Mouse (Mus musculus): Measurements from ENCODE around the gene Gne. TPM values are rescaled to one million over a fixed set of nuclear protein-coding genes. Genes with fewer than 3 reads are reported as not detected.
"Not testable (repeated sequence)": the region's sequence is repeated elsewhere in the genome, so short reads cannot be mapped to it uniquely, and the experiment has no call there.

Gene Gne
- total and polyA plus RNA-seq, 2 experiments from 2014 or later = 24.7 to 44.5 TPM

- Histone ChIP-seq H3K4me3 (ENCODE audit: low read length) (no peak overlapping the region), H3K27me3 (ENCODE audit: insufficient read depth, low read length) (no peaks in the 10 kb centered on the region), H3K4me1 (ENCODE audit: insufficient read depth, low read length) (no peaks in the 10 kb centered on the region), H3K9ac (replicated peaks; ENCODE audit: low read length) (no peak overlapping the region), H3K36me3 (ENCODE audit: insufficient read depth, low read length) (peaks cover 32% of the 10 kb centered on the region), H3K9me3 (ENCODE audit: low read length) (no peaks in the 10 kb centered on the region), H3K4me2 (ENCODE audit: low read depth, low read length) (no peak overlapping the region), H3K27ac (no peak overlapping the region)
- no peak for DNase-seq (ENCODE audit: low spot score)
- 92% methylated on average over 5 of the region's 5 CpGs for WGBS
- no peak for ATAC-seq
- no peak for TF ChIP-seq CTCF (IDR thresholded peaks at IDR 0.05; ENCODE audit: low read depth)
Observed at GRCm38 (mm10) chr4:44049812-44050211, 34.2 kb downstream of the Gne start.

- H3K4me3 ChIP-seq (ENCODE audit: low read length) = no peak overlapping the region
- H3K9ac ChIP-seq (replicated peaks; ENCODE audit: low read length) = no peak overlapping the region
- 92% methylated on average over 5 of the region's 5 CpGs for WGBS
- TF ChIP-seq CTCF (IDR thresholded peaks at IDR 0.05; ENCODE audit: low read depth) = no peak
- H3K4me2 ChIP-seq (ENCODE audit: low read depth, low read length) = no peak overlapping the region
- no peaks in the 10 kb centered on the region for H3K27me3 ChIP-seq (ENCODE audit: insufficient read depth, low read length)
- H3K9me3 ChIP-seq (ENCODE audit: low read length) = no peaks in the 10 kb centered on the region
- ATAC-seq = no peak
- H3K4me1 ChIP-seq (ENCODE audit: insufficient read depth, low read length) = no peaks in the 10 kb centered on the region
- H3K36me3 ChIP-seq (ENCODE audit: insufficient read depth, low read length) = peaks cover 40% of the 10 kb centered on the region
- no peak for DNase-seq (ENCODE audit: low spot score)
- H3K27ac ChIP-seq = no peak overlapping the region
Observed at GRCm38 (mm10) chr4:44046066-44046465, 37.9 kb downstream of the Gne start.

GRCm38 (mm10) chr4:44044685-44045356 lies 39.2 kb downstream of the Gne start:
- ATAC-seq = no peak
- Histone ChIP-seq H3K9ac (replicated peaks; ENCODE audit: low read length) (no peak overlapping the region), H3K36me3 (ENCODE audit: insufficient read depth, low read length) (peaks cover 44% of the 10 kb centered on the region), H3K9me3 (ENCODE audit: low read length) (no peaks in the 10 kb centered on the region), H3K27ac (no peak overlapping the region), H3K4me2 (ENCODE audit: low read depth, low read length) (no peak overlapping the region), H3K27me3 (ENCODE audit: insufficient read depth, low read length) (no peaks in the 10 kb centered on the region), H3K4me1 (ENCODE audit: insufficient read depth, low read length) (no peaks in the 10 kb centered on the region), H3K4me3 (ENCODE audit: low read length) (no peak overlapping the region)
- no peak for DNase-seq (ENCODE audit: low spot score)
- 93% methylated on average over 5 of the region's 5 CpGs for WGBS
- no peak for TF ChIP-seq CTCF (IDR thresholded peaks at IDR 0.05; ENCODE audit: low read depth)

- not testable (repeated sequence) for H3K4me2 ChIP-seq (ENCODE audit: low read depth, low read length); DNase-seq (ENCODE audit: low spot score); ATAC-seq; H3K9ac ChIP-seq (replicated peaks; ENCODE audit: low read length); H3K4me1 ChIP-seq (ENCODE audit: insufficient read depth, low read length); H3K27me3 ChIP-seq (ENCODE audit: insufficient read depth, low read length); H3K9me3 ChIP-seq (ENCODE audit: low read length); H3K4me3 ChIP-seq (ENCODE audit: low read length); H3K27ac ChIP-seq
- 95% methylated on average over 4 of the region's 4 CpGs for WGBS
- H3K36me3 ChIP-seq (ENCODE audit: insufficient read depth, low read length) = peaks cover 50% of the 10 kb centered on the region
Observed at GRCm38 (mm10) chr4:44043182-44043581, 40.8 kb downstream of the Gne start.

GRCm38 (mm10) chr4:44042429-44042828 lies 41.5 kb downstream of the Gne start:
- WGBS = 83% methylated on average over 5 of the region's 5 CpGs

GRCm38 (mm10) chr4:44040802-44041201 lies 43.2 kb downstream of the Gne start:
- no peak overlapping the region for H3K9ac ChIP-seq (replicated peaks; ENCODE audit: low read length)
- no peaks in the 10 kb centered on the region for H3K27me3 ChIP-seq (ENCODE audit: insufficient read depth, low read length)
- H3K27ac ChIP-seq = no peak overlapping the region
- no peaks in the 10 kb centered on the region for H3K4me1 ChIP-seq (ENCODE audit: insufficient read depth, low read length)
- TF ChIP-seq CTCF (IDR thresholded peaks at IDR 0.05; ENCODE audit: low read depth) = no peak
- WGBS = 93% methylated on average over 4 of the region's 4 CpGs
- no peak for DNase-seq (ENCODE audit: low spot score)
- H3K36me3 ChIP-seq (ENCODE audit: insufficient read depth, low read length) = peaks cover 55% of the 10 kb centered on the region
- H3K9me3 ChIP-seq (ENCODE audit: low read length) = no peaks in the 10 kb centered on the region
- H3K4me3 ChIP-seq (ENCODE audit: low read length) = no peak overlapping the region
- ATAC-seq = no peak
- H3K4me2 ChIP-seq (ENCODE audit: low read depth, low read length) = no peak overlapping the region

More at GRCm38 (mm10) chr4:44042429-44042828, 41.5 kb downstream of the Gne start:
- Histone ChIP-seq H3K27me3 (ENCODE audit: insufficient read depth, low read length) (no peaks in the 10 kb centered on the region), H3K9ac (replicated peaks; ENCODE audit: low read length) (no peak overlapping the region), H3K36me3 (ENCODE audit: insufficient read depth, low read length) (peaks cover 50% of the 10 kb centered on the region), H3K9me3 (ENCODE audit: low read length) (no peaks in the 10 kb centered on the region), H3K4me3 (ENCODE audit: low read length) (no peak overlapping the region), H3K27ac (no peak overlapping the region), H3K4me2 (ENCODE audit: low read depth, low read length) (no peak overlapping the region), H3K4me1 (ENCODE audit: insufficient read depth, low read length) (no peaks in the 10 kb centered on the region)
- DNase-seq (ENCODE audit: low spot score) (no peak), ATAC-seq (no peak)
- TF ChIP-seq CTCF (IDR thresholded peaks at IDR 0.05; ENCODE audit: low read depth) = no peak

- Histone ChIP-seq H3K4me3 (ENCODE audit: low read length) (no peak overlapping the region), H3K9me3 (ENCODE audit: low read length) (no peaks in the 10 kb centered on the region), H3K27me3 (ENCODE audit: insufficient read depth, low read length) (no peaks in the 10 kb centered on the region), H3K9ac (replicated peaks; ENCODE audit: low read length) (no peak overlapping the region), H3K36me3 (ENCODE audit: insufficient read depth, low read length) (peaks cover 37% of the 10 kb centered on the region), H3K27ac (no peak overlapping the region), H3K4me2 (ENCODE audit: low read depth, low read length) (no peak overlapping the region), H3K4me1 (ENCODE audit: insufficient read depth, low read length) (no peaks in the 10 kb centered on the region)
- WGBS = 65% methylated on average over 5 of the region's 5 CpGs
- no peak for DNase-seq (ENCODE audit: low spot score)
- no peak for TF ChIP-seq CTCF (IDR thresholded peaks at IDR 0.05; ENCODE audit: low read depth)
- ATAC-seq = no peak
Observed at GRCm38 (mm10) chr4:44036455-44036854, 47.5 kb downstream of the Gne start.

Data from hindbrain, postnatal 0 days (tissue).